Mouse (Mus musculus): ENCODE measurements around the gene Keap1. TPM values are rescaled to one million over a fixed set of nuclear protein-coding genes. Genes with fewer than 3 reads are reported as not detected.

Keap1 gene
- total RNA-seq, 1 experiment, result 27.4 TPM

GRCm38 (mm10) chr9:21183421-21183820 lies 55.7 kb downstream of the Keap1 start:
- TF ChIP-seq ZNF384 (IDR thresholded peaks at IDR 0.05; ENCODE audit: low read depth, low read length) (no peak), MAFK (IDR thresholded peaks at IDR 0.05; ENCODE audit: insufficient read depth, low read depth, low read length) (no peak), HCFC1 (IDR thresholded peaks at IDR 0.05; ENCODE audit: borderline replicate concordance, insufficient read depth, low read length) (no peak), CHD2 (IDR thresholded peaks at IDR 0.05; ENCODE audit: low read depth, low read length) (no peak), ZC3H11A (IDR thresholded peaks at IDR 0.05; ENCODE audit: borderline replicate concordance, low read depth, low read length) (no peak)
- H3K9ac ChIP-seq (ENCODE audit: insufficient read depth, low read depth, low read length, poor library complexity, severe bottlenecking), result no peak overlapping the region

DNA sequence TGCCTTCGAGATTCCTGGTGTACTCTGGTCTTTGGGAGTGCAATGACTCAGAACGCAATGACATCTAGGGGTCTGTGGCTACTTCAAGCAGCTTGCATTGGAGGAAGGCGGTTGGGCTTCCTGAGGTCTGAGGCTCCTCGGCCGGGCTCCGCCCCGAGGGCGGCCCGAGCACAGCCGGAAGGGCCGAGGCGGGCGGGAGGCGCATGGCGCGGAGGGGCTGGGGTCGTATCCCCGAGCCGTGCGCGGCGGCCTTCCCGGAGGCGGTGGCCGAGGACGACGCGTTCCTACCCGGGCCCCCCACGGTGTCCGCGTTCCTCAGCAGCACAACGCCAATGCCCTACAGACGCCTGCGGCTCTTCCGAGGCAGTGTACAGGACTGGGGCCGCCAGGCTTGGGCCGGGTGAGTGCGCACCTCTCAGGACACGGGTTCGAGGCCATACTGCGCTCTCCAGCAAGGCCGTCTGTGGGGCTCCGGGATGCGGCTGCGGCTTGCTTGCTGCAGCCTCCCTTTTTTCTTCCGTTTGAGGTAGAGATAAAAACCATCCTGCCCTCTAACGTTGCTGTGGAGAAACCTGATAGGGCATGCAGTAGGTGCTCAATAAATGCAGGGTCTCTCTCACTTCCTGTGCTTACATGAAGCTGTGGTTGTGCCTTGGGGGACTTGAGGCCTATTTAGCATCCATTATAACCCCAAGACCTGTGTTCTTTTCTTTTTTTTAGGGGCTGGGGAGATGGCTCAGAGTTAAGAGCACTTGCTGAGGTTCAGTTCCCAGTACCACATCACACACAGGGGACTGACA lies 57.5 kb downstream of the Keap1 start:
- in situ Hi-C loops (cut with MboI; ENCODE audit: low sequenced_read_pairs in 2 of 2, unreplicated experiment in 2 of 2), result no loop called here
- Histone ChIP-seq H3K9me3 (ENCODE audit: control insufficient read depth, insufficient read depth, low read depth, low read length) (no peaks in the 10 kb centered on the region), H3K4me1 (ENCODE audit: control insufficient read depth in 2 of 2, insufficient read depth in 2 of 2, low read length in 2 of 2, poor library complexity in 1 of 2) (peaks cover 0 to 21% of the 10 kb centered on the region in 2 experiments; a peak in 2 of 4 replicates), H3K27ac (ENCODE audit: insufficient read depth, low read depth, low read length, poor library complexity, severe bottlenecking) (no peak overlapping the region), H3K36me3 (ENCODE audit: control insufficient read depth, insufficient read depth, low read length, poor library complexity, severe bottlenecking) (no peaks in the 10 kb centered on the region), H3K4me3 (ENCODE audit: insufficient read depth in 1 of 2, low read depth in 1 of 2, low read length in 2 of 2, poor library complexity in 1 of 2, severe bottlenecking in 1 of 2) (peak overlapping the region; percentile 48 to 64), H3K9ac (ENCODE audit: insufficient read depth, low read depth, low read length, poor library complexity, severe bottlenecking) (peak overlapping the region; percentile 53)
- TF ChIP-seq HCFC1 (IDR thresholded peaks at IDR 0.05; ENCODE audit: borderline replicate concordance, insufficient read depth, low read length) (no peak), CHD2 (IDR thresholded peaks at IDR 0.05; ENCODE audit: low read depth, low read length) (no peak), ZNF384 (IDR thresholded peaks at IDR 0.05; ENCODE audit: low read depth, low read length) (no peak), ZC3H11A (IDR thresholded peaks at IDR 0.05; ENCODE audit: borderline replicate concordance, low read depth, low read length) (no peak), MAFK (IDR thresholded peaks at IDR 0.05; ENCODE audit: insufficient read depth, low read depth, low read length) (no peak)
- peak; percentile 48 for DNase-seq (ENCODE audit: low read depth, low spot score)

More at GRCm38 (mm10) chr9:21183421-21183820, 55.7 kb downstream of the Keap1 start:
- no peaks in the 10 kb centered on the region for H3K9me3 ChIP-seq (ENCODE audit: control insufficient read depth, insufficient read depth, low read depth, low read length)
- H3K4me1 ChIP-seq (ENCODE audit: control insufficient read depth in 2 of 2, insufficient read depth in 2 of 2, low read length in 2 of 2, poor library complexity in 1 of 2), result peaks cover 0 to 21% of the 10 kb centered on the region in 2 experiments; a peak in 2 of 4 replicates
- H3K36me3 ChIP-seq (ENCODE audit: control insufficient read depth, insufficient read depth, low read length, poor library complexity, severe bottlenecking), result no peaks in the 10 kb centered on the region
- H3K27ac ChIP-seq (ENCODE audit: insufficient read depth, low read depth, low read length, poor library complexity, severe bottlenecking), result no peak overlapping the region
- in situ Hi-C loops (cut with MboI; ENCODE audit: low sequenced_read_pairs in 2 of 2, unreplicated experiment in 2 of 2), result no loop called here
- no peak overlapping the region; a peak in 1 of 4 replicates for H3K4me3 ChIP-seq (ENCODE audit: insufficient read depth in 1 of 2, low read depth in 1 of 2, low read length in 2 of 2, poor library complexity in 1 of 2, severe bottlenecking in 1 of 2)
- no peak for DNase-seq (ENCODE audit: low read depth, low spot score)

GRCm38 (mm10) chr9:21180841-21181240 lies 58.3 kb downstream of the Keap1 start:
- TF ChIP-seq ZNF384 (IDR thresholded peaks at IDR 0.05; ENCODE audit: low read depth, low read length) (no peak), ZC3H11A (IDR thresholded peaks at IDR 0.05; ENCODE audit: borderline replicate concordance, low read depth, low read length) (no peak), MAFK (IDR thresholded peaks at IDR 0.05; ENCODE audit: insufficient read depth, low read depth, low read length) (no peak), CHD2 (IDR thresholded peaks at IDR 0.05; ENCODE audit: low read depth, low read length) (no peak), HCFC1 (IDR thresholded peaks at IDR 0.05; ENCODE audit: borderline replicate concordance, insufficient read depth, low read length) (no peak)
- H3K36me3 ChIP-seq (ENCODE audit: control insufficient read depth, insufficient read depth, low read length, poor library complexity, severe bottlenecking), result no peaks in the 10 kb centered on the region
- H3K27ac ChIP-seq (ENCODE audit: insufficient read depth, low read depth, low read length, poor library complexity, severe bottlenecking), result no peak overlapping the region
- H3K9me3 ChIP-seq (ENCODE audit: control insufficient read depth, insufficient read depth, low read depth, low read length), result no peaks in the 10 kb centered on the region
- peaks cover 0 to 21% of the 10 kb centered on the region in 2 experiments; a peak in 2 of 4 replicates for H3K4me1 ChIP-seq (ENCODE audit: control insufficient read depth in 2 of 2, insufficient read depth in 2 of 2, low read length in 2 of 2, poor library complexity in 1 of 2)
- 0 out of 2 replicates have a peak overlapping the region, but pooled peaks have one; percentile 53 for H3K9ac ChIP-seq (ENCODE audit: insufficient read depth, low read depth, low read length, poor library complexity, severe bottlenecking)
- DNase-seq (ENCODE audit: low read depth, low spot score), result no peak
- H3K4me3 ChIP-seq (ENCODE audit: insufficient read depth in 1 of 2, low read depth in 1 of 2, low read length in 2 of 2, poor library complexity in 1 of 2, severe bottlenecking in 1 of 2), result no peak overlapping the region
- in situ Hi-C loops (cut with MboI; ENCODE audit: low sequenced_read_pairs in 2 of 2, unreplicated experiment in 2 of 2), result no loop called here

DNA sequence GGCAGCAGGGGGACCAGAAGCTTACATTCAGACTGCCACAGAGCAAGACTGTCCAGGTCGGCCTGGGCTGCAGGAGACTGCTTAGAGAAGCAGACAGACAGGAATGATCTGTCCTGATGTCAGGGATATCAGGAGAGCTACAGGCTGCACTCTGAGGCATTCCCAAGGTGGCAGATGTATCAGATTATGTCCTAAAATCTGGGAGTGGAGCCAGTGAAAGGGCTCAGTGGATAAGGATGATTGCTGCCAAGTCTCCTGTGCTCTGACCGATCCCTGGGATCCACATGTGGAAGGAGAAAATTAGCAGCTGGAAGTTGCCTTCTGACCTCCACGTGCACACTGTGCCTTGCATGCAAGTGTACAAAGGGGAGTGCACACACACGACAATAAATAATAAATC lies 58.8 kb downstream of the Keap1 start:
- H3K27ac ChIP-seq (ENCODE audit: insufficient read depth, low read depth, low read length, poor library complexity, severe bottlenecking), result no peak overlapping the region

More for the DNA sequence above, 58.8 kb downstream of the Keap1 start:
- Histone ChIP-seq H3K36me3 (ENCODE audit: control insufficient read depth, insufficient read depth, low read length, poor library complexity, severe bottlenecking) (no peaks in the 10 kb centered on the region), H3K9ac (ENCODE audit: insufficient read depth, low read depth, low read length, poor library complexity, severe bottlenecking) (no peak overlapping the region), H3K9me3 (ENCODE audit: control insufficient read depth, insufficient read depth, low read depth, low read length) (no peaks in the 10 kb centered on the region), H3K4me1 (ENCODE audit: control insufficient read depth in 2 of 2, insufficient read depth in 2 of 2, low read length in 2 of 2, poor library complexity in 1 of 2) (peaks cover 0 to 16% of the 10 kb centered on the region in 2 experiments; a peak in 2 of 4 replicates), H3K4me3 (ENCODE audit: insufficient read depth in 1 of 2, low read depth in 1 of 2, low read length in 2 of 2, poor library complexity in 1 of 2, severe bottlenecking in 1 of 2) (no peak overlapping the region)
- in situ Hi-C loops (cut with MboI; ENCODE audit: low sequenced_read_pairs in 2 of 2, unreplicated experiment in 2 of 2), result no loop called here
- no peak for DNase-seq (ENCODE audit: low read depth, low spot score)
- TF ChIP-seq ZC3H11A (IDR thresholded peaks at IDR 0.05; ENCODE audit: borderline replicate concordance, low read depth, low read length) (no peak), ZNF384 (IDR thresholded peaks at IDR 0.05; ENCODE audit: low read depth, low read length) (no peak), CHD2 (IDR thresholded peaks at IDR 0.05; ENCODE audit: low read depth, low read length) (no peak), HCFC1 (IDR thresholded peaks at IDR 0.05; ENCODE audit: borderline replicate concordance, insufficient read depth, low read length) (no peak), MAFK (IDR thresholded peaks at IDR 0.05; ENCODE audit: insufficient read depth, low read depth, low read length) (no peak)

Other genes starting within 250 kb of the Keap1 start
- gene Mrpl4, start 236.6 kb downstream of the Keap1 start, total RNA-seq (2012; rRNA removed), result 80.8 and 89.5 TPM in 2 replicates
- gene Icam1, start 223.4 kb downstream of the Keap1 start, total RNA-seq (2012; rRNA removed), result 153 and 310 TPM in 2 replicates
- 1.5 and 3.1 TPM in 2 replicates for gene Icam4, start 210.0 kb downstream of the Keap1 start, total RNA-seq (2012; rRNA removed)
- 1.4 and 1.8 TPM in 2 replicates for gene Icam5, start 207.3 kb downstream of the Keap1 start, total RNA-seq (2012; rRNA removed)
- 1.3 and 2.0 TPM in 2 replicates for gene Zglp1, start 172.3 kb downstream of the Keap1 start, total RNA-seq (2012; rRNA removed)
- 2.1 and 2.7 TPM in 2 replicates for gene Gm49373, start 166.3 kb downstream of the Keap1 start, total RNA-seq (2012; rRNA removed)
- gene Fdx1l, start 165.7 kb downstream of the Keap1 start, total RNA-seq (2012; rRNA removed), result 38.8 and 46.0 TPM in 2 replicates
- 18.5 and 22.1 TPM in 2 replicates for gene Gm38431, start 147.4 kb downstream of the Keap1 start, total RNA-seq (2012; rRNA removed)
- 18.9 and 26.3 TPM in 2 replicates for gene Raver1, start 147.4 kb downstream of the Keap1 start, total RNA-seq (2012; rRNA removed)
- gene Tyk2, start 108.1 kb downstream of the Keap1 start, total RNA-seq (2012; rRNA removed), result 16.8 and 20.9 TPM in 2 replicates
- gene Cdc37, start 89.4 kb downstream of the Keap1 start, total RNA-seq (2012; rRNA removed), result 118 and 165 TPM in 2 replicates
- 3.2 and 4.9 TPM in 2 replicates for gene Pde4a, start 73.6 kb downstream of the Keap1 start, total RNA-seq (2012; rRNA removed)
- gene S1pr5, start 9.1 kb upstream of the Keap1 start, total RNA-seq (2012; rRNA removed), result 0.27 and 0.53 TPM in 2 replicates
- gene Atg4d, start 25.9 kb upstream of the Keap1 start, total RNA-seq (2012; rRNA removed), result 23.8 and 32.7 TPM in 2 replicates
- gene Kri1, start 48.6 kb upstream of the Keap1 start, total RNA-seq (2012; rRNA removed), result 81.6 and 108 TPM in 2 replicates
- 9.6 and 12.7 TPM in 2 replicates for gene Cdkn2d, start 52.0 kb upstream of the Keap1 start, total RNA-seq (2012; rRNA removed)
- gene Ap1m2, start 73.0 kb upstream of the Keap1 start, total RNA-seq (2012; rRNA removed), result 9.8 and 17.1 TPM in 2 replicates
- 46.0 and 73.1 TPM in 2 replicates for gene Slc44a2, start 81.3 kb upstream of the Keap1 start, total RNA-seq (2012; rRNA removed)
- 159 and 200 TPM in 2 replicates for gene Ilf3, start 128.5 kb upstream of the Keap1 start, total RNA-seq (2012; rRNA removed)
- 62.7 and 100 TPM in 2 replicates for gene Qtrt1, start 172.5 kb upstream of the Keap1 start, total RNA-seq (2012; rRNA removed)
- gene Dnm2, start 185.5 kb upstream of the Keap1 start, total RNA-seq (2012; rRNA removed), result 56.3 and 69.6 TPM in 2 replicates

Data from ES-E14 (cell line).